Mouse (Mus musculus): Measurements from ENCODE around the gene Wnt5a.
A peak's percentile ranks its signal among the peaks of the same experiment; 100 is the strongest.

Gene Wnt5a

DNA sequence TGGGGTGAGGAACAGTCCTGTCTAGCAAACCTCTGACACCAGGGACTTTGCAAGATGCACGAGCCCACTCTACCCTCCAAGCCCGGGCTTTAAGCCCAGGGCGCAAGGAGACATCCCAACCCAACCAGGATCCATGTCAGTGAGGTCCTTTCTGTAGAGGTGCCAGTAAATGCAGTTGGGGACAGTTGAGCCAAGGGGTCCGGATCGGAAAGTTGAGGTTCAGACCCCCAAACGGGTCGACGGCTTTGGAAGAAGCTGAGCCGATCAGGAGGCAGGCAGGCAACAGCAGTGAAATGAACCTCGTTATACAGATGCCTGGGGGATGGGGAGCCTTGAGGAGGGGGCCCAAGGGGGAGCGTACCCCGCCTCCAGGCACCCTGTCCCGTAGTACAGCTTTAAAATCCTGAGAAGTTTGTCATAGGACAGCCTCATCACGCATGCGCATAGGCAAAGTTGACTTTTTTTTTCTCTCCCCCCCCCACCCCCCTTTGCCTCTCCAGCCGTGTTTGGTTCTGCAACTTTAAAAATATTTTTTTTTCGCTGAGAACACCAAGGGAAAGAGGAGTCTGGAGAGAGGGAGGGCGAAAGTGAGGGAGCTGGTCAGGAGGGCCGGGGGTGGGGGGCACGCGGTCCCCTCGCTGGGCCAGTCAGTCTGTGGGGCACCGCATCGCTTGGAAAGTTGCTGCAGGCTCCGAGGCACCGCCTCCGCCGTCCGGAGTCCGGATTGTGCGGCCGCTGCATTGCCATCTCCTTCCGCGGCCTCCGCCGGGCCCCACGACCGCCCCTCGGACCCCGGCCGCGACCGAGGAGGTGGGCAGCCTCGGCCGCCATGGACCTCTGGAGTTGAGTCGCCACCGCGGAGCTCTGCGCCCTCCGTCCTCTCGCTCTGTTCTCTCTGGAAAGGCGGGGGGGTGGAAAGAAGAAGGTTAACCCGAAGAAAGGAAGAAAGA, at the start of gene Wnt5a:
Gene Wnt5a, plus strand, starts transcription at position 650 of the 950 bp plus-strand sequence.
- DNase-seq (ENCODE audit: low read depth, low spot score) = peak; percentile 69

DNA sequence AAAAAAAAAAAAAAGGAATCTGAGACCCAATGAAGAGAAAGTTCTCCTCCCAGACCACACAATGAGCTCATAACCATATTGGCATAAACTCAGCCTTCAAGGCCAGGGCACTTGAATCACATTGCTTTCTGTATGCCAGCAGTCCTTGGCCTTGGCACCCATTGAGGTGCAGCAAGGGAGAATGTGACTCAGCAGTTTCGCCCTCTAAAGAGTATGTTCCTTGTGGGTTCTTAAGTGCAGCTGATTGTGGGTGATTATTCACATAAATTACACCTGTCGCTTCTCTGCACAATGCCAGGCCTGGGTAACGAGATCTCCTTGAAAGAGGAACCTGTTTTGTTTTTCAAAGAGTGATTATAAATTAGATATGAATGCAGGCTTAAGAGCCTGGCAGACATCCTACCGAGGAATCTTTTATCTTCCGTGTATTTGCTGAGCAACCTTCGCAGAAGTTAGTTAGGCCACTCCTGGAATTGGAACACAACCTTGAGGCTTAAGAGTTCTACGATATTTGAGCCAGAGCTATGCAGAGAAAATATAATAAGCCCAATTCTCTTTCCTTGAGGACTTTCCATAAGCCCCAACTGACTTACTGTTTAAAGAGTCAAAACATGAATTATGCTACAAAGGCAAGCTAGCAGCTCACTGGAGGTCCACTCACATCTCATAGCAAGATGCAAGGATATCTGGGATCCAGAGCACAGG, 48.0 kb upstream of the Wnt5a start:
- peak; percentile 67 for DNase-seq (ENCODE audit: low read depth, low spot score)

DNA sequence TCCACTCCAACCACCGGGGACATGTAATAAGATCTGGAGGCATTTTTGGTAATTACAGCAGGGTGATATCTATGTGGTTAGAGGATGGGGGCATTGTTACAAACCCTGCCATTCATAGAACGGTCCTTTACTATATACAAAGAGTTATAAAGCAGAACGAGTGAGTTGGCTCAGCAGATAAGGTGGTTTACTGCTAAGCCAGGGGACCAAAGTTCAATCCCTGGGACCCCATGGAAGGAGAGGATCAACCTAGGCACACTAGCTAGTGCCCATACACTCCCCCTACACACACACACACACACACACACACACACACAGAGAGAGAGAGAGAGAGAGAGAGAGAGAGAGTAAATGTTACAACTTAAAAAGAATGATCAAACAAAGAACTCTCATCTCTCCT, 47.1 kb upstream of the Wnt5a start:
- DNase-seq (ENCODE audit: low read depth, low spot score) = no peak

DNA sequence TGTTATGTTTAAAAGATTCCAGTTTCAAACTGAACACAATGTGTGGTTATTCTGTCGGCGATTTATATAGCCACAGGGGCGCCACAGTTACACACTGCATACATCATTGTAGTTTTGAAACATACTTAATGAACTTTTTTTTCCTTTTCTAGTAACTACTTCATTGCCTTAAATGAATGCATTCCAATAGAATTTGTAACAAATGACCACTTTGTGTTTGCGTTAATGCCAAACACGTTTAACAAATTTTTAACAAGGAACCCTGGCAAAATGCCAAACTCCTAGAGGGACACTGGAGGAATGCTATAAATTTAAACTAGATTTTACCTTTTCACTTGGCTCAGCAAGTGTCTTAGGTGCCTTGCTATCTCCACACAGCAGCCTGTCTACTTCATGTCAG, 36.6 kb upstream of the Wnt5a start:
- no peak for DNase-seq (ENCODE audit: low read depth, low spot score)

DNA sequence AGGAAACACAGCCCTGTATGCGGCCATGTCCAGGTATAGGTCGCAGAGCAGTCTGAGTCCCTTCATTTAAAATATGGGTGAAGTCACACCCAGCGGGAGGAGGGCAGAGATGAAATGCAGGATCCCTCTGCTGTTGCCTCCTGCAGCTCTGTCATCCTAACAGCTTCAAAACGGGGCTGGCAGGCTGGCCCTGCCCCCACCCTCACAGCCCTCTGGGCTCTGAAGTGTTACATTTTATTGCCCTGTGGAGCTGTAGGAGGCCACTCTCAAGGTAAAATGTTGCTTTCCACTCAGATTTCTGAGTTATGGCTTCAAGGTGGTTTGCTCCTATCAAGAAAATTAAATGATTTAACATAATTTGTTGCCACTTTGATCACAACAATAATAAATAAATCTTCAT, 34.9 kb upstream of the Wnt5a start:
- no peak for DNase-seq (ENCODE audit: low read depth, low spot score)

DNA sequence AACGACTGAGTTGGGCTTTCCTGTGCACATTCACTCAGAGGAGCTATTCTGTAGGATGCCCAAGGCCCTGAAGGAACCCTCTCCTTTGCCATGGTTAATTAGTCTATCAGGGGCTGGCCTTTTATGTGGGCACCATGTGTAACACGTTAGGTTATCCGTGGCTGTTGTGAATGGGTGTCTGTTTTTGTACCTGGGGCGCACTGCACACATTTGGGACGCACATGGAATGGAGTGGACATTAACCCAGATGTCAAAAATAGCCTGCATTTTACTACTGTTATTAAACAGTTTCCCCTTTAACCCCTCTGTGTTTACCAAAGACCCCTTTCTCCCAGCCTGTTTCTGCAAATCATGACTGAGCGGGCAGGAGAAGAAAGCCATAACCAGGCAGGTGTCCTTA, 34.3 kb upstream of the Wnt5a start:
- DNase-seq (ENCODE audit: low read depth, low spot score) = no peak

DNA sequence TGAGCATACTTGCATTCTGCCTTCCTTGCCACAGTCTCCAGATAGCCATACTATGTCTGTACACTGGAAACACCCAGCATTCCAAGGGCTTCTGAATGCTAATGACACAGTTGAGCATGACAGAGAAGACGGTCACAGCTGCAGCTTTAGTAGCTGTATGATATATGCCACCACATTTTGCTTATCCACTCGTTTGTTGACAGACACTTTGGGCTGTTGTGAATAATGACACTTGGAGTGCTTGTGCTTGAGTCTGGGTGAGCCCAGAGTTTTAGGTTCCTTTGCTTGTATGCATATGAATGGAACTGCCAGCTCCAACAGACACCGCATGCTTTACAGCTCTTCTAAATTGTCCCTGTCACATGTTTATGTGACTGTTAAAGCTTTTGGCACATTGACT, 29.5 kb upstream of the Wnt5a start:
- no peak for DNase-seq (ENCODE audit: low read depth, low spot score)

DNA sequence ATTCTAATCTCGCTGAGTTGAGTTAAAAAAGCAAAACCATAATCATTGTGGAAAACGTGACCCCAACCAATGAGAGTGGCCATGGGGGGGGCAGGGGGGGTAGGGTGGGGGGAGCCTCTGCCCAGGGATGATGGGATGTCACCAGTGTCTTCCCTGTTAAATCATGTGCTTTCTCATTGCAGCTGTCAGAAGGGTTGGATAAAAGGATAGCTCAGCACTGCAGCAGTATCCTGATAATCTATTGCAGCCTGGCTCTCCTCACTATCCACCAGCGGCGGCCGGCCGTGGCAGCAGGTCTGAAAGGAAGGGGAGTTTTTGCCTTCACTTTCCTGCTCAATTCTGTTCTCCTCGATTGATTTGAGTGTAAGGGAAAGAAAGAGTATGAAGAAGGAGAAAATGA, 29.1 kb upstream of the Wnt5a start:
- no peak for DNase-seq (ENCODE audit: low read depth, low spot score)

DNA sequence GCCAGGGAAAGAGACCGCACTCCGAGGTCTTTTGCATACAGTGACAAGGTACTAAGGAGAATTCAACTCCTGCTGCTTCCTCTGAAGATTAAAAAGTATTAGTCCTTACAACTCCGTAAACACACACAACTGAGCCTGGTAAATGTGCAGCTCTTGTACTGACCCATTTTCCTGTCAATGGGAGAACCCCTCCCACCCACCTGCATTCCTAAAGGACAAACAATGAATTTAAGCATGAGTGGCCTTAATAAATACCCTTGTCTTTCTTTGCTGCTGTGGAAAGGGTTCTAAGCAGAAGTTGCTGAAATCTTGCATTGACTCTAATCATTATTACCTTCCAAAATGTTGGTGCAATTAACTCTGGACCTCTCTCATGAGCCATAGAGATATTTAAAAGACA, 27.8 kb upstream of the Wnt5a start:
- DNase-seq (ENCODE audit: low read depth, low spot score) = no peak

DNA sequence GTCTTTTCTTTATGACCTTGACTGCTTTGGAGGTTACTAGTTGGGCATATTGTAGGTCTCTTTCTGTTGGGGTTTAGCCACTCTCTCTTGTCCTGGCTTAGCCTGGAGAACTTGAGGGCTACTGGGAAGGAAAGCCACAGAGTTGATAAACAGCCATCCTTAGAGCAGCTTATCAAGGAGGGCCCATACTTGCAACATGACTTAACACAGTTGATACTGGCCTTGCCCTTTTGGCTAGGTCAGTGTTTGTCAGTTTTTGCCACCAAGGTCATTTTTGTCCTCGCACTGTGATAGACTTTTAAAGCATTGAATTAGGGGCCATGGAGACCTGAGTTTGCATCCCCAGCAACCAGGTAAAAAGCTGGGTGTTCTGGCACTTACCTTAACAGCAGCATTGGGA, 23.7 kb upstream of the Wnt5a start:
- no peak for DNase-seq (ENCODE audit: low read depth, low spot score)

DNA sequence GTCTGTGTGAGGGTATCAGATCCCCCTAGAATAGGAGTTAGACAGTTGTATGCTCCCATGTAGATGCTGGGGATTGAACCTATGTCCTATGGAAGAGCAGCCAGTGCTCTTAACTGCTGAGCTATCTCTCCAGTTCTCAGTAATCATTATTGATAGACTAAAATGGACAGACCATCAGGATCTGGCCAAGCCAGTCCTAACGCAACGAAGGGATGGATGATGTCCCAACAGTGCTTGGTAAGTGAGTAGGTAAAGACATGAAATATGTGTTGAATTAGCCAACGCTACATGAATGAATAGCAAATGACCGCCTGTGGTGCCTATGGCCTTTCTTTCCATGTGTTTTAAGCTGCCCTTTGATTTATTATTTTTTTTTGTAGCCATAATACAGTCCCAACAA, 10.7 kb upstream of the Wnt5a start:
- DNase-seq (ENCODE audit: low read depth, low spot score) = no peak

DNA sequence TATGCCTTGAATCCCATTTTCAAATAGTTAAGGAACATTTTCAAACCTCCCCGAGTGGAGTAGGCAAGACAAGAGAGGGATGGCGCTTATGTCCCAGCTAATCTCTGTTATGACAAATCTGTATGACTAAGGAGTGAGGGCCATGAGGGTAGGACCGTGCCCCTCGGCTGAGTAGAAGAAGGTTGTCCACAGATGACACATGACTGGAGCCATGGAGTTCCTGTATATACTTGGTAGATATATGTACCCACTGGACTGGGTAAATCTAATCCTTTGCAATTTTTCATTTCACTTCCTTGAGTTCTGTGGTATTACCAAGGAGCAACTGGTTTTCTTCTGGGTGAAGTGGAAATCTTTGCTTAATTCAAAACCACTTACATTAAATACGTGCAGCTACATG, 10.3 kb upstream of the Wnt5a start:
- no peak for DNase-seq (ENCODE audit: low read depth, low spot score)

DNA sequence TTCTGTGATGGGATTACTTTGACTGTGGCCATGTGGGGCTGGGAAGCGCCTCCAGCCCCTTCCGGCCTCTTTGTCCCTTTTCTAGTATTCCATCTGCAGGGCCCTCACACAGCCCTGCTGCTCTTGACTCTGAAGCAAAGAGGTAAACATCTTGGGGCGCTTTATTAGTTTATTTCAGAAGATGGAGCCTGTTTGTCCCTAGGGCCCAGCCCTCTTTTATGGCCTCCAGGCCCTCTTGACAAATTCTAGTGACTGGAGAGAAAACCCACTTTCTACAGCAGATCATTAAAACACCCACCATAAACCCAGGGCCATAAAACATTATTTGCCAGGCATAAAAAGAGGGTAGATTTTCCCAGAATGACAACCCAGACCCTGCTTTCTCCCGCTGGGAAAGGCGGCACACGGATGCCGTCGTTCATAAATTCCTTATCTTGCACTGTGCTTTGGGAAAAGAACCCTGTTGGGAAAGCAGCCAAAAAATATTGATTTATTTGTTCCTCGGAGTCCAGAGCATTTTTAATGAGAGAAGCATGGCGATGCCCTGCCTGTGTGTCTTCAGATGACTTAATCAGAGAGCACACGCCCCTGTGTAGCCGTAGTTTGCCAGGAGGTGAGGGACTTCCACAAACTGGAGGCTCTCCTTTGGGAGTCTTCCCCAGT, 3.2 kb upstream of the Wnt5a start:
- DNase-seq (ENCODE audit: low read depth, low spot score) = no peak

DNA sequence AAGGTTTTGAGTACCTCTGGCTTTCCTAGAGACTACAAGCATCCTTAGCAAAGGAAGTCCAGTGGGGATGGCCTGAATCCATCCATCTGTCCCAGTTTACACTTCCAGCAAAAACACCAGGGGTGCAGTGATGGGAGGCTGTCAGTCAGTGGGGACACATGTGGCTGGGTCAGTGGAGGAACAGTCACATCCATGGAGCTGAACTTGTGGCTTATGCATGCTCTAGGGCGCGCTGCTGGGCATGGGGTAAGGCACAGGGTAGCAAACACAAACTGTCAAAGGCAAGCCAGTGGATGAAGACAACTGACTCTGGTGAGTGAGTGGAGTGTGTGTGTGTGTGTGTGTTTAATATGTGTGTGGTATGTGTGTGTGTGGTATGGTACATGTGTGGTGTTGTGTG, 1.3 kb upstream of the Wnt5a start:
- no peak for DNase-seq (ENCODE audit: low read depth, low spot score)

DNA sequence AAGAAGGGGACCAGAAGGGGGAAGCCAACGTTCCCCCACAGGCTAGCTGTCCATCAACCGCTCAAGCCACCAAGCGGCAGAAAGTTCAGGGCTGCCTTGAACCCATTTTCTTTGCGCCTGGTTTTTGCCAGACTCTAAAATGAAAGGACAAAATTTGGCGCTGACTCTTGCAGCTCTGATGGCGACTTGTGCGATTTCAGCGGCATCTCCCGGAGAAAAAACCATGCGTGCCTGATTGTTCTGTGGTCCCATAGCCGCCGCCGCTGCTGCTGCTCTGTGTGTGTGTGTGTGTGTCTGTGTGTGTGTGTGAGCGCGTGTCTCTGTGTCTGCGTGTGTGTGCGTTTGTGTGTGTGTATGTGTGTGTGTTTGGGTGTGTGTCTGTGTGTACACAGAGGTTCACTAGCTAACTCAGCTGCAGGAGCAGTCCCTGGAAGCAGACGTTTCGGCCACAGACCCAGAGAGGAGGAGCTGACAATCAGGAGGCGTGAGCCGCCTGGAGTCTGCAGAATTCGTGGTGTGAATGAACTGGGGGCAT, 568 bp downstream of the Wnt5a start:
- peak; percentile 71 for DNase-seq (ENCODE audit: low read depth, low spot score)

DNA sequence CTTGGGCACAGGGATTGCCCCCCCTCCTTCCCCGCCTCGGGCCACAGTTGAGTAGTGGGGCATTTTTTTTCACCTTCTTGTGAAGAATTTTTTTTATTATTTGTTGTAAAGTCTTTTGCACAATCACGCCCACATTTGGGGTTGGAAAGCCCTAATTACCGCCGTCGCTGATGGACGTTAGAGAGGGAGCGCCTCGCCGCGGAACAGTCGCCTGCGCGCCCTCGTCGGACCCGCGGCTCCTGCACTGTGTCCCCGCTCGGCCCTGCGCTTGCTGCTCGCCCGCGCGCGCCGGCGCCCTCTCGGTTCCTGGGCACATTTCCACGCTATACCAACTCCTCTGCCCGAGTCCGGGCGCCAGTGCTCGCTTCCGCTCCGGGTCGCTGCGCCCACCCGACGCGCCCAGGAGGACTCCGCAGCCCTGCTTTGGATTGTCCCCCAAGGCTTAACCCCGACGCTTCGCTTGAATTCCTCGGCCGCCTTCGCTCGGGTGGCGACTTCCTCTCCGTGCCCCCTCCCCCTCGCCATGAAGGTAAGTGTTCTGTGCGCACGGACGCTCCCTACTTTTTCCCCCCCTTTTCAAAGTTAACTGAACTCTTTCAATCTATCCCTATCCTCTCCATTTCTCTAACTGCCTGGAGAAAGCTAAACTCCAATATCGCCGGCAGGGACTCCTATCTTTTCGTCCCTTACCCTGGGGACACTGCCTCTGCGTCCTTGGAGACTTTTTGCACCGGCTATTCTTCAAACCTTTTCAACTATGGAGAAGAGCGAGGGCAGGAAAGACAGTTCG, 1.2 kb downstream of the Wnt5a start:
- no peak for DNase-seq (ENCODE audit: low read depth, low spot score)

DNA sequence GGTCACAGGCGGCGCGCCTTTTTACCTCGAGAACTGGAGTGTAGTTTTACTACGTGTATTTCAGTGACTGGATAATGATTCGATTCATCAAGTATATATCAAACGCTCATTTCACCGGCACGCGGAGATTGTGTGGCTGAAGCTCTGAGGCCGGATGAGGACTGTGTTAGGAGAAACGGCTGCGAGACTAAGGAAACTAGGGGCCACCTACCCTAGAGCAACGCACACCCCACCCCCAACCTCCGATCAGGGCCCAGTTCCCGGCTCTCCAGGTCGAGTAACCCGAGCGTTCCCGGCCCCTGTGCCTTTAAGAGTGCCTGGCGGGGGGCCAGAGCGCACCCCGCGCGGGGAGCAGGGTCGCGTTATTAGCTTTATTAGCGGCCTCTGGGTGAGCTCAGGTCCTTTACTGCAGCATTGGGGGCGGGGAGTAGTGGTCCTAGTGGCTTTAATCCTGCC, 1.9 kb downstream of the Wnt5a start:
- peak; percentile 54 for DNase-seq (ENCODE audit: low read depth, low spot score)

DNA sequence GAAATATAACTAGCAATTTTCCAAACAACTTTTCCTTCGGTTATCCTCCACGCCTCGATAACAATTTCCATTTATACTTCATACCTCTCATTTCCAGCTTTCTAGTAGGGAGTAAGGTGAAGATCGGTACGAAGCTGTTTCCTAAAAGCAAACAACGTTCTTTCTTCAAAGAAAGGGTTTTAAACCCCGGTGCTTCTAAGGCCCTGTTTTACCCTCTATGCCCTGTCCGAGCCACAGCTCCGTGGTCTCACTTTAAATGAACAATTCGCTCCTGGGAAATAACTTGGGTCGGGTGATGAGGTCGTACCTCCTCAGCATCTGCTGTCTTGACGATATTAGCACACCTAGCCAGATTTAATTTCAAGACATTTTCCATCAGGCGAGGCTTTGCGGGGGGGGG, 2.5 kb downstream of the Wnt5a start:
- no peak for DNase-seq (ENCODE audit: low read depth, low spot score)

DNA sequence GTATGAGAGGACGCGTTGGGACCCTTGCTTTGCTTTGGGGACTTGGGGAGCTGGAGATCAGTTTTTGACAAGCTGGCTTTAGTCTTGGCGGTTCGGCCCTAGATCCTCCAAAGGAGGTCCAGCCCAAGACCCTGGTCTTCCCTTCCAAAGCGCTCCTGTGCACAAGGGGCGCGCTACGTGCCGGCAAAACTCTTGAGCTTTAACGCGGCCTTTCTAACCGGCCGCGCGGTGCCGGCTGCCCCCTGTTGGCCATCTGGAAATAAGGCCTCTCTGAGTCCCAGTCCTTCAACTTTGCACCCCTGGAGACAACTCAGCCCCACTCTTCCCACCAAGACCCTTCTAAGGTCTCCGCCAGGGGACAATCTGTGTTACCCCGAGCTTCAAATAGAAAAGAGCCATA, 2.9 kb downstream of the Wnt5a start:
- DNase-seq (ENCODE audit: low read depth, low spot score) = peak; percentile 74

DNA sequence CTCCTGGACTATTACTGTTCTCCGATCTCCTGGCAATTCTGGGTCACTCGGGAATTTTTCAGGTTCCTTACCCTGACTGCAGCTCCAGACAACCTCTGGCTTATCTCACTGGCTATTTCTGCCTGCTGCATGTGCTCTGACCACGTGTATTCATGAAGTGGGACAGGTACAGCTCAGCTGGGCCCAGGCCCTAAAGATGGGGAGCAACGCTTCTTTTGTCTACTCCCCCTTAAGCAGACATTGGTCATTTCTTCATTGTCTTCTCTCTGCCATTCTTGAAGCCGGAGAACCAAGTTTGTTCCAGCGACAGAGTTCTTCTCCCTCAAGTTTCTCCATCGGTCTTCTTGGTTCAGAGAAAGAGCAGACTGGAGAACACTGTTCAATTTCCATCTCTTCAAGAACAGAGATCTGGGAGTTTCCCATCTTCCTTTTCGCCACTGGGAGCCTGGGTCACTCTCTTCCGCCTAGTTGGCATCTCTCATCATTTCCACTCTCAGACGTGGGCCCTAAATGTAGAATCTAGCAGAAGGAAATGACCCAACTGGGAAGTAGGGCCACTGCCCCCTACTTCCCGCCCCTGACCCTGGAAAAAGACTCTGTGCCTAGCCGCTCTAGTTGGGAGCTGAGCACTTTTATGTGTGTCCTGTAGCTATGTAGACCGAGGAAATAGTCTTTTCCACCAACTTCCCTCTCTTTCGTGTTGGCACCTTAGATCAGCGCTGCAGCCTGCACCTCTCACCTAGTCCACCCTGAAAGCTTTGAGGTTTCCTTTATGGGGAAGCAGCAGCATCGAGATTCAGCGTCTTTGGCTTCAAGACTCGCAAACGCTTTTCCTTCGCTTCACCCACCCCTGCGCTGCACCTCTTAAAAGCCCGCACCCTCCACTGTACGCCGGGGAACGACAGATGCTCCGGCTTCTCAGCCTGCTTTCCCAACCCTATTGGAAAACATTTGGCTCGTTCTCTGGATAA, 4.0 kb downstream of the Wnt5a start:
- DNase-seq (ENCODE audit: low read depth, low spot score) = no peak
